Mouse (Mus musculus) cortical plate, adult 2 months (tissue): ENCODE measurements around the gene Cbln4. TPM values are rescaled to one million over a fixed set of nuclear protein-coding genes. Genes with fewer than 3 reads are reported as not detected.

Source experiments
- H3K27ac ChIP-seq: fragments of 200-500 bp; 2 replicates; pipeline ENCODE4 v1.5.1; 2012; ENCODE audit warnings: low read length, control low read depth, inconsistent platforms; ENCODE audit not compliant: insufficient read depth
- H3K4me1 ChIP-seq: fragments of 200-500 bp; 2 replicates; pipeline ENCODE4 v1.6.1; 2011; ENCODE audit warnings: low read length; ENCODE audit not compliant: control insufficient read depth, insufficient read depth
- H3K4me3 ChIP-seq: fragments of 200-500 bp; 2 replicates; pipeline ENCODE4 v1.5.1; 2011; ENCODE audit warnings: mild to moderate bottlenecking, low read length, control low read depth; ENCODE audit not compliant: insufficient read depth
- CTCF ChIP-seq: fragments of 200-500 bp; IDR thresholded peaks from 2 replicates; pipeline ENCODE4 v1.5.1; 2011; ENCODE audit warnings: mild to moderate bottlenecking, control low read depth, low read length; ENCODE audit not compliant: insufficient read depth; ENCODE audit errors: extremely low read depth
- POLR2A ChIP-seq: fragments of 200-500 bp; IDR thresholded peaks from 2 replicates; pipeline ENCODE4 v1.6.1; 2011; ENCODE audit warnings: mild to moderate bottlenecking, low read length, control low read depth; ENCODE audit not compliant: insufficient read depth; ENCODE audit errors: extremely low read depth
- polyA plus RNA-seq: library from polyadenylated mRNA; depleted of rRNA; stranded (reverse); fragments of >200 nt; gene quantifications from 2 replicates; pipeline ENCODE4 v1.2.3, GENCODE M21; 2012; rRNA removed

Gene Cbln4
- polyA plus RNA-seq: 7.5 and 8.2 TPM in 2 replicates

GRCm38 (mm10) chr2:172043235-172043610 is at the start of gene Cbln4:
Cbln4 (minus strand) TSS chr2:172043466.
- Histone ChIP-seq H3K4me3 (peak within 1 kb of the TSS; percentile 35), H3K27ac (no peak within 1 kb of the TSS), H3K4me1 (no peaks in the 10 kb centered on the region)
- no peak for TF ChIP-seq POLR2A
- no peak for TF ChIP-seq CTCF

- Histone ChIP-seq H3K4me3 (no peak overlapping the region), H3K27ac (no peak overlapping the region), H3K4me1 (no peaks in the 10 kb centered on the region)
- TF ChIP-seq CTCF (no peak), POLR2A (no peak)
These were observed 35.3 kb upstream of the Cbln4 start for GRCm38 (mm10) chr2:172078596-172078995.

GRCm38 (mm10) chr2:172076295-172076694 is 33.0 kb upstream of the Cbln4 start:
- H3K27ac ChIP-seq: no peak overlapping the region
- no peak overlapping the region for H3K4me3 ChIP-seq
- TF ChIP-seq POLR2A (no peak), CTCF (no peak)
- H3K4me1 ChIP-seq: no peaks in the 10 kb centered on the region

- no peak overlapping the region for H3K27ac ChIP-seq
- H3K4me1 ChIP-seq: no peaks in the 10 kb centered on the region
- no peak overlapping the region for H3K4me3 ChIP-seq
- TF ChIP-seq CTCF: no peak
- no peak for TF ChIP-seq POLR2A
These were observed 19.6 kb upstream of the Cbln4 start for GRCm38 (mm10) chr2:172062876-172063275.

GRCm38 (mm10) chr2:172059747-172060146 is 16.5 kb upstream of the Cbln4 start:
- Histone ChIP-seq H3K27ac (no peak overlapping the region), H3K4me1 (no peaks in the 10 kb centered on the region), H3K4me3 (no peak overlapping the region)
- TF ChIP-seq CTCF (no peak), POLR2A (no peak)

GRCm38 (mm10) chr2:172058936-172059665 is 15.8 kb upstream of the Cbln4 start:
- H3K27ac ChIP-seq: no peak overlapping the region
- H3K4me1 ChIP-seq: no peaks in the 10 kb centered on the region
- TF ChIP-seq POLR2A (no peak), CTCF (no peak)
- H3K4me3 ChIP-seq: no peak overlapping the region

GRCm38 (mm10) chr2:172046002-172046401 is 2.7 kb upstream of the Cbln4 start:
- Histone ChIP-seq H3K4me3 (no peak overlapping the region), H3K27ac (no peak overlapping the region), H3K4me1 (no peaks in the 10 kb centered on the region)
- no peak for TF ChIP-seq CTCF

- Histone ChIP-seq H3K4me1 (no peaks in the 10 kb centered on the region), H3K27ac (no peak overlapping the region), H3K4me3 (peak overlapping the region; percentile 35)
- TF ChIP-seq CTCF (no peak), POLR2A (no peak)
These were observed 545 bp downstream of the Cbln4 start for GRCm38 (mm10) chr2:172042607-172043234.

- H3K27ac ChIP-seq: no peak overlapping the region
- H3K4me3 ChIP-seq: peak overlapping the region; percentile 35
- TF ChIP-seq POLR2A: no peak
- no peaks in the 10 kb centered on the region for H3K4me1 ChIP-seq
These were observed 1.1 kb downstream of the Cbln4 start for GRCm38 (mm10) chr2:172042125-172042524.

- Histone ChIP-seq H3K4me3 (peak overlapping the region; percentile 35; the same call in 1 of the 2 replicates), H3K27ac (no peak overlapping the region)
- TF ChIP-seq POLR2A (no peak), CTCF (no peak)
These were observed 2.4 kb downstream of the Cbln4 start for GRCm38 (mm10) chr2:172040859-172041258.

More at GRCm38 (mm10) chr2:172040859-172041258, 2.4 kb downstream of the Cbln4 start:
- no peaks in the 10 kb centered on the region for H3K4me1 ChIP-seq
